Mouse (Mus musculus): ENCODE data around the gene Foxa2.

Gene Foxa2

DNA sequence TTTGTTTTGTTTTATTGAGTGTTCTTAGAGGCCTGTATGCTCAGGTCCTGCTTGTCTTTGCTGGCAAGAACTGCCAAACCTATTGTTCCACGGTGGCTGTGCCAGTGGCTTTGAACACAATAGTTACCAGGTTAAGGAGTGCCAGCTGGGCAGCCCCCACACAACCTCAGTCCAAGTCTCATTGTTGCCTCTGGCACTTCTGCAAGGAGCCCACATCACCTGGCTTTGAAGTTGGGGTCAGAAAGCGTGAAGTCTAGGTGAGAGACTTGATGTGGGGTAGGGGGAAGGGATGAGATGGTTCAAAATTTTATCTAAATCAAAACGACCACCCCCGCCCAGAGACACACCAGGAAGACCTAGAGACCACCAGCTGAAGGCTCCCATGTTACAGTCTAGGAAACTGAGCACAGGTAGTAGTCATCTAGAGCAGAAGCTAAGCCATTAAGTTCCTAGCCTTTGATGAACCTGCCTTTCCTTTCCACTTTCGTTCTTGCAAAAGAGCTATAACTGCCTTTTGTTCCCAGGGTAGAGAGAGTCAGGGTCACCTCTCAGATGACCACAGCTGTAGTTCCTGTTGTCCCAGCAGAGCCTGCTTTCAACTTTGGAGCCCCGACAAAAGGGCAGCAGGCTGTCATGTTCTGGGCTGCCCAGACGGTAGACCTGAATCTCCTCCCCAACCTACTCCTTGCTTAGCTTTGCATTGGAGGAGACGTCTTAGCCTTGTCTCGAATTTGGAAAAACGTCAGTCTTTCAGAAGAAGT, 48.4 kb downstream of the Foxa2 start:
- DNase-seq: no peak

DNA sequence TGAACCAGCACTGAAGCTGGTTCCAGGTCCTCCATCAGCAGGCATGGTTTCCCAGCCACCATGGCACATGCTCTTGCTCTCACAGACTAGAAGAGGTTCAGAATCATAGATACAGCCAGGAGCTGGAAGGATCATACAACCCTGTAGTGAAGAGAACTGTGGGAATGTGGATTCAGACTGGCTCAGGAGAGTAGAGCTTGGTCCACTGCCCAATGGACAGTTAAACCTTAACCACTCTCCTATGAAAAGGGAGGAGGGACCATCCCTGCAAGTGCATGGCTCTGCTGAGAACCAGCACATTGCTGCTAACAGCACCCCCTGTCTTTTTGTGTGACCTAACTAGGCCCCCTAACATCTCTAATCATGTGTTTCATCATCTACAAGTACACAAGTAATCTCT, 50.0 kb downstream of the Foxa2 start:
- no peak for DNase-seq

DNA sequence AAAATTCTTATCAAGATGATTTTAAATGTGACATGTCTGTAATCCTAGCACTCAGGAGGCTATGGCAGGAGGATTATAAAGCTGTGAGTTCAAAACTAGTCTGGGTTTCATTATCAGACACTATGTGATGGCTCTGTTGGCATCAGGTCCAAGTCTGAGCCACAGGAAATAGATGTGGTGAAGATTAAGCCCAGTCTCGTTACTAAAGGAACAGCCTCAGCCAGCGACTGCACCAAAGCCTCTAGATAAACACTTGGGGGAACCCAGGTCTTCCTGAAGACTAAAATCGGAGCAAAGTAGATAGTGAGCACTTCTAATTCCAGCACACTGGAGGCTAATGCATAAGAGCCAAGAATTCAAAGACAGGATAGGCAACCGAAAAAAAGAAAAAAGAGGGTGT, 52.9 kb downstream of the Foxa2 start:
- DNase-seq: no peak

DNA sequence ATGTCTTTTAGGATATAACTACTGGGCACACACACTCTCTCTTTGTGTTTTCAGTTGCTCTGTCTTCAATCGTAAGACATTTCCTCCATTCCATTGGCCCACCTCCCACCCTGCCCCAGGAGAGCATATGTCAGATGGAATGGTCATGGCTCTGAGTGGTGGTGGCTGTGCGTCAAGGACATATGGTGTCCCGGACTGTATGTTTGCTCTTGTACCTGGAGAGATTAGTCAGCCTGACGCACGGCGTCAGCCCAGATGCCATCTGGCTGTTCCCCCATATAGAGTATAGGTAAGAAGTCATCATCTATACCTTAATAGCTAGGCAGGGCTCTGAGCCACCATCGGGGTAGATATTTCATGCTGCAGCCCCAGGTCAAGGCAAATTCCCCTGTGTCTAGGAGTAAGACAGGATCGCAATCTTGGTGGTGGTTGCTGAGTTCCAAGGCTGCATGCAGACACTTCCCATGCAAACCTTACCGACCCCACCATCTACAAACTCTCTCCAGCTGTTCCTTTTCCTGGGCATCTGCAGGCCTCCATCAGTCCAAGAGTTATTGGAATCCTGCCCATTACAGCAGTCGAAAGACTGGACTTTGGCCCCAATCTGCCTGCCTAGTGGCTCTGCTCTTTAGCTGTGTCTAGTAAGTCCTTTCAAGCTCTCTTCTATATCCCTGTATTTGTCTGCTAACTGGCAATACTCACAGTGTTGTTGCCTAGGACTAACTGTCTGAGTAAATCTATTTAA, 53.7 kb downstream of the Foxa2 start:
- DNase-seq: peak; percentile 28 to 41

All from cerebellum, postnatal 14 days (tissue).